Mouse (Mus musculus) testis, postnatal 14 days (tissue): ENCODE data around the gene Bnipl.

Experiments
- DNase-seq: peaks from one replicate; pipeline ENCODE4 v3.0.0; 2021; ENCODE audit warnings: low spot score

The Bnipl gene

GRCm38 (mm10) chr3:95280747-95281146 lies 29.8 kb upstream of the Bnipl start:
- no peak for DNase-seq

DNA sequence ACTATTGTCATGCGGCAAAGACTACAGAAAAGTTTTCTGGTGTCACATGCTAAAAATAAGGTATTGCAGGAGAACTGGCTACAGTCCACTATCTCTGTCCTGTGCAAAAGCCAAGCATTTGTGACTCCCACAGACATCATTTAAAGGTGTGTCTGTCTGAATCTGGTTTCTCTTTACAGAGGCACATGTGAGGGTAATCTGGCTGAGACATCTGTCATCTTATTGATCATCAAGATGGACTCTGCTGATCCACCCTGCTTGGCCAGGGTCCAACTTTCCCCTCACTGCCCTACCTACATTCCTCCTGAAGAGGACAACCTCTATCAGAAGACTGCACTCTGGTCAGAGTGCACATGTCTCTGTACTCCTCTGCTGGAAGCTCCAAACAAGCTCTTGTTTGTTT lies 26.2 kb upstream of the Bnipl start:
- DNase-seq = no peak

- no peak for DNase-seq
Measured at GRCm38 (mm10) chr3:95276428-95276934, 25.5 kb upstream of the Bnipl start.

DNA sequence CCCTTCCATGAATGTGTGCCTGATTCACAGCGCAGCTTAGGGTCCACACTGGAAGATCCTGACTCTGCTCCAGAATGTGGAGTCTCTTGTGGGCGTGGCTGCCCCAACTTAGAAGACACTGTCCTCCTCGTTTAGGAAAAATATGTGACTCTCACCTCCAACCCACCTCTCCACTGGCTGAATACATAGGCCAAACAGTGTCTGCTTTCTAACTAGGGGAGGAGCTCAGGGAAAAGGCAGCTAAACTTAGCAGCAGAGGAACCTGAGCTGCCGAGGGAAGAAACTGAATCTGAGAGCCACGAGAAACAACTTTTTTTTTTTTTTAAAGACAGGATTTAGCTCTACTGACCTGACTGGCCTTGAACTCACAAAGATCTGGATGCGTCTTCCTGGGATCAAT lies 24.2 kb upstream of the Bnipl start:
- no peak for DNase-seq

DNA sequence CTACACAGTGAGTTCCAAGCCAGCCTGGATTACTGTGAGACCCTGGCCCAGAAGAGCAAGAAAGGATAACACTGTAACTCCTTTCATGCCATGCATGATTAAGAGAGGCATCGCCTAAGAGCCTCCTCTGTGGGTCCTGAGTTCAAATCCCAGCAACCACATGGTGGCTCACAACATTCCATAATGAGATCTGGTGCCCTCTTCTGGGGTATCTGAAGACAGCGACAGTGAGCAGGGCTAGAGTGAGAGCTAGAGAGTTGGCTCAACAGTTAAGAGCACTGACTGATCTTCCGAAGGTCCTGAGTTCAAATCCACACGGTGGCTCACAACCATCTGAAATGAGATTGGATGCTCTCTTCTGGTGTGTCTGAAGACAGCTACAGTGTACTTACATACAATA lies 23.5 kb upstream of the Bnipl start:
- no peak for DNase-seq

- DNase-seq = no peak
Measured at GRCm38 (mm10) chr3:95273471-95273870, 22.5 kb upstream of the Bnipl start.

GRCm38 (mm10) chr3:95270766-95271364 lies 19.9 kb upstream of the Bnipl start:
- DNase-seq = no peak

DNA sequence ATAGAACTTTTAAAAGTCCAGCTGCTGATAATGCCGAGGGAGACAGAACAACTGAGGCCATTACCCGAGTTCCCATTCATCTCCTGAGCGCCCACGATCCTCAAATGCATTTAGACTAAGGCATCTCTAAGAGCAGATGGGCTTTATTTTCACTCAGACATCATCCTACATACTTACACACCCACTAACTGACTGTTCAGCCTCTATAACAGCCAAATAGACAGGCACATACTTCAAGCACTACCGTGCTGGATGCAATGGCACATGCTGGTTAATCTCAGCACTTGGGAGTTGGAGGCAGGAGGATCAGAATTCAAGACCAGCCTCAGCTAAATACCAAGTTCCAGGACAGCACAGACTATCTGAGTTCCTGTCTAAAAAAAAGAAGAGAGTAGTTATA lies 18.8 kb upstream of the Bnipl start:
- DNase-seq = no peak

GRCm38 (mm10) chr3:95267855-95268254 lies 16.9 kb upstream of the Bnipl start:
- no peak for DNase-seq

GRCm38 (mm10) chr3:95266052-95266451 lies 15.1 kb upstream of the Bnipl start:
- DNase-seq = no peak

DNA sequence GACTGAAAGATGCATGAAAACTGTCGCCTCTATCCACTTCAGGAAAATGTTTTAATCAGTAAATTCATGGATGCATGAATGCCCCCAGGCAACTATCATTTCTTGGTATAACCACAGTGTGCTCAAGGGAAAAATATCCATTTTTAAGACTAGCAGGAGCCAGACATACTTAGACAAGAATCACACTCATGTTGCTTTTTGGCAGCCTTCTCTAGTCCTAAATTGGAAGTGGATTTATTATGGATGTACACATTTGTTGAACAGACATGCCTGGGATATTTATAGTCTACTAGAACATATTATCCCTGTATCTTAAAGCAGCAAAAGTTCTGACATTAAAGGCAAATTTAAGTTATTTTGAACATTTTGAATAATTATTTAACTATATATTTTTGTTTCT lies 13.7 kb upstream of the Bnipl start:
- DNase-seq = no peak

GRCm38 (mm10) chr3:95263089-95263739 lies 12.2 kb upstream of the Bnipl start:
- DNase-seq = no peak

- DNase-seq = no peak
Measured at GRCm38 (mm10) chr3:95261975-95262374, 11.0 kb upstream of the Bnipl start.

GRCm38 (mm10) chr3:95256931-95257330 lies 5.9 kb upstream of the Bnipl start:
- no peak for DNase-seq

DNA sequence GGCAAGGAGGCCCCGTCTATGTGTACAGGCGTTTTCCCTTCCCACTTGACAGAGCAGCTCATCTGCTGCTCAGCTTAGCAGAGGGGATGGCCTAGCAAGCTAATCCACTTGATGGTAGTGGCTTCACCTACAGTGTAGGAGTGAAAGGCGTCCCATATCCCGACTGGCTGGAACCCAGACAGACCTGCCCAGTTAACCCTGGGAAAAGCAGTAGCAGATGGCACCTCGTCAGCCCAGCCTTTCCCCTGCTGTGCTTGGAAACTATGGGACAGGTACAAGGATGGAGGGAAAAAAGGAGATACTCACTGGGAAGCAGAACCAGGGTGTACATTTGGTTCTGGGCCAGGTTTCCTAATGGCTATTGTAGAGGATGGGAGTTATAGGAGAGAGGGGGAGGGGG lies 632 bp downstream of the Bnipl start:
- DNase-seq = no peak

DNA sequence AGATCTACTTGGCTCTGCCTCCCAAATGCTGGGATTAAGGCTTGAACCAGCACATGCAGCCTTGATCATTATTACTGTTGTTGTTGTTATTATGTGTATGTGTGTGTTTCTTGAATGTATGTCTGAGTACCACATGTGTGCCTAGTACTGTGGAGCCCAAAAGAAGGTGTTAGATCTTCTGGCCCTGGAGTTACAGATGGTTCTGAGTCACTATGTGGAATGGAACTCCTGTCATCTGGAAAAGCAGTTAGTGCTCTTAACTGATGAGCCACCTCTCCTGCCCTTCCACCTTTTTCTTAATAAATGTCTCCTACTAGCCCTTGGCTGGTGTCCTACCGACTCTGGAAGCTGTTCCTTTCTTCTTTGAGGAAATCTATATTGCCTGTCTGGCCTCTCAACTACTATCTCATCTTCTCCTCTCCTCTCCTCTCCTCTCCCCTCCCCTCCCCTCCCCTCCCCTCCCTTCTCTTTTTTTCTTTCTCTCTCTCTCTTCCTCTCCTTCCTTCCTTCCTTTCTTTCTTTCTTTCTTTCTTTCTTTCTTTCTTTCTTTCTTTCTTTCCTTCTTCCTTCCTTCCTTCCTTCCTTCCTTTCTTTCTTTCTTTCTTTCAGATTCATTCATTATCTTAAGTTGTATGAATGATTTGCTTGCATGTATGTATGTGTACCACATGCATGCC lies 3.2 kb downstream of the Bnipl start:
- no peak for DNase-seq

- DNase-seq = peak; percentile 85
Measured at GRCm38 (mm10) chr3:95246465-95247231, 4.3 kb downstream of the Bnipl start.

- no peak for DNase-seq
Measured at GRCm38 (mm10) chr3:95243086-95243485, 7.9 kb downstream of the Bnipl start.

DNA sequence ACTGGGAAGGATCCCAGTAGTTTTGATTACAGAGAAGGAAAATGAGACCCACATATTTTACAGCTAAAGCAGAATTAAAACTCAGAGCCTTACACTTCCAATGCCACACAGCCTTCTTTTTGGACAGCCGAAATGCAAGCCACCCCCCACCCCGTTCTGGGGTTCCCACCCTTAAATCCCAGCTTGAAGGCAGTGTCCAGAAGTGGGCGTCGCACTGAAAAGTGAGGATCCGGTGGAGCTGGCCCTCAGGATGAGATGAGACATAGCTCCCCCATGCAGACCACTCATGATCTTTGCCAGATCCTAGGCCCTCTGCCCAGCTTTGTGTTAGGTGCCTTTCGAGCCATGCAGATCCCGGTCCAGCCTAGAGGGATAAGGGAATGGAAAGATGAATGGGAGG lies 9.5 kb downstream of the Bnipl start, which contains the start of gene Gm128:
TSS of gene Gm128 (minus strand) at position 101 of the 400 bp plus-strand sequence.
- DNase-seq = no peak

GRCm38 (mm10) chr3:95240900-95241299 lies 10.1 kb downstream of the Bnipl start:
- DNase-seq = peak; percentile 39

DNA sequence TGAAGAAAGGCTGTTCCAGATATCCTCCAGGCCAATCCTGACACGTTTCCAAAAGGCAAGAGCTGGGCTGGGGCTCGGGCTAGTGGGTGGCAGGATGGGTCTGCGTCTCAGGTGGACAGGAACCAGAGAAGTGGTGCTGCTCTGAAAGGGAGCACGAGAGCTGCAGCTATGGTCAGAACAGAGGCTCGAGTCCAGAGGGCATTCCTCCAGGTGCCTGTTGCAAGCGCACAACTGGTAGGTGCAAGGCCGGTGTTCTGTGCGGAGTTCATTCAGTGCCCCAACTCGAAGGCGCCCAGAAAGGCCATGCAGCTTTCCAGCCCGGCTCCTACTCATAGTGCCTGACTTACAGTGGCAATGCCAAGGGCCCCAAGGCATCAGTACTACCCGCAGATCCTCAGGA lies 11.0 kb downstream of the Bnipl start:
- no peak for DNase-seq

- no peak for DNase-seq
Measured at GRCm38 (mm10) chr3:95239022-95239421, 12.0 kb downstream of the Bnipl start.
